Mouse (Mus musculus) liver, adult 2 months (tissue): ENCODE measurements around the gene Bcar1.

Experiments used
- CTCF ChIP-seq: fragments of 200-500 bp; IDR thresholded peaks from 2 replicates; pipeline ENCODE4 v1.5.1; 2011; ENCODE audit warnings: low read depth, low read length, control low read depth
- POLR2A ChIP-seq: fragments of 200-500 bp; IDR thresholded peaks from 2 replicates; pipeline ENCODE4 v1.6.1; 2011; ENCODE audit warnings: low read length, control low read depth; ENCODE audit not compliant: insufficient read depth; ENCODE audit errors: extremely low read depth

DNA sequence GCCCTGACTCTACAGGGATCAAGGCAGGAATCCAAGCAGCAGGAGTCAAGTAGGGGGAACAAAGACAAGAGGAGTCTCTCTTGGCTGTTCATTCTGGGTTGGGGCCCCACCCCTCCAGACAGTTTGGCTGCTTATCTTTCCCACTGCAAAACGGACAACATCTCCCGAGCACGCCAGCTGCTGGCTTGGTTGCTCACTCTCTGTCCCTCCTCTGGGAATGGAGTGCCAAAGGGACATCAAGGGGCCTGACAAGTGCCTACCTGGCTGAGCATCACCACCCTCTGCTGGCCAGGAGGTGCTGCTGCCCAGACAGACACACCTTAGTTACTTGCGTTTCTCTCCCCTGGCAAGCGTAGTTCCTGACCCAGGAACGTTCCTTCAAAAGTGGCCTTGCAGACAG, 25.7 kb downstream of the Bcar1 start:
- peak; percentile 76 for TF ChIP-seq CTCF
- TF ChIP-seq POLR2A, result no peak
